Mouse (Mus musculus) heart, adult 2 months (tissue): Measurements from ENCODE around the gene Aebp2.
A peak's percentile ranks its signal among the peaks of the same experiment; 100 is the strongest.
"Not testable (repeated sequence)": the region's sequence is repeated elsewhere in the genome, so short reads cannot be mapped to it uniquely, and the experiment has no call there.

Experiments used
- CTCF ChIP-seq: fragments of 200-600 bp; IDR thresholded peaks from 2 replicates; pipeline ENCODE4 v1.8.1; 2022; ENCODE audit warnings: antibody characterized with exemption, mild to moderate bottlenecking, moderate library complexity
- POLR2A ChIP-seq: fragments of 200-500 bp; IDR thresholded peaks from 2 replicates; pipeline ENCODE4 v1.6.1; 2011; ENCODE audit warnings: mild to moderate bottlenecking, low read depth, low read length, control low read depth; ENCODE audit not compliant: insufficient read depth

- TF ChIP-seq CTCF = peak; percentile 42
- not testable (repeated sequence) for TF ChIP-seq POLR2A
Observed at GRCm38 (mm10) chr6:140662697-140663096, 40.2 kb downstream of the Aebp2 start.
